33 mouse cellular contexts compared by ENCODE assay signal in genomic region chr6:86014812-86015211, GRCm38 (mm10). TPM values are rescaled to one million over a fixed set of nuclear protein-coding genes. Genes with fewer than 3 reads are reported as not detected.
DNase-seq lines count a peak whose midpoint lies in the region; ATAC-seq and TF ChIP-seq lines count a peak whose summit lies in the region.
"Not testable (repeated sequence)": the region's sequence is repeated elsewhere in the genome, so short reads cannot be mapped to it uniquely, and the experiment has no call there.
"Had no signal": no experiment of that assay in that cellular context is flagged by ENCODE, and none has a peak within 500 bp of the region (broad histone marks: within the 10 kb centered on the region; RNA-seq: fewer than 3 reads in every experiment).

No protein-coding gene starts in this region.

- H3K9me3 ChIP-seq in heart, embryonic 11.5 days (replicated peaks; ENCODE audit: control insufficient read depth, low read length); kidney, embryonic 14.5 days (ENCODE audit: control insufficient read depth, low read length); liver, embryonic 11.5 days (ENCODE audit: control insufficient read depth, low read length); liver, postnatal 0 days (ENCODE audit: low read length): not testable (repeated sequence)

- not testable (repeated sequence) for H3K36me3 ChIP-seq in heart, embryonic 11.5 days (ENCODE audit: control insufficient read depth, insufficient read depth, low read length); kidney, embryonic 14.5 days (ENCODE audit: control insufficient read depth, insufficient read depth, low read length); liver, embryonic 11.5 days (ENCODE audit: control insufficient read depth, insufficient read depth, low read length); liver, postnatal 0 days (replicated peaks; ENCODE audit: insufficient read depth, low read length)

- H3K4me3 ChIP-seq in heart, embryonic 11.5 days (ENCODE audit: low read depth, low read length); kidney, embryonic 14.5 days (ENCODE audit: low read length); liver, embryonic 11.5 days (ENCODE audit: low read depth, low read length); liver, postnatal 0 days (ENCODE audit: low read depth, low read length): not testable (repeated sequence)

- H3K4me2 ChIP-seq in heart, embryonic 11.5 days; kidney, embryonic 14.5 days (replicated peaks; ENCODE audit: low read depth, low read length); liver, embryonic 11.5 days; liver, postnatal 0 days (ENCODE audit: low read depth, low read length): not testable (repeated sequence)

- peak; percentile 45 for DNase-seq in adrenal gland, adult 2 months
- DNase-seq in heart, postnatal 4 days: peak; percentile 13
- not testable (repeated sequence) for DNase-seq in liver, embryonic 11.5 days (ENCODE audit: low spot score); liver, postnatal 0 days
- DNase-seq in lung, postnatal 25 days (ENCODE audit: low spot score): peak; percentile 5
- peak; percentile 20 for DNase-seq in thymus, postnatal 4 days

- not testable (repeated sequence) for H3K27ac ChIP-seq in heart, embryonic 11.5 days (ENCODE audit: low read depth, low read length); kidney, embryonic 14.5 days (ENCODE audit: low read depth, low read length); liver, embryonic 11.5 days (ENCODE audit: low read depth, low read length); liver, postnatal 0 days (ENCODE audit: low read depth)

- not testable (repeated sequence) for TF ChIP-seq CTCF in liver, postnatal 0 days (IDR thresholded peaks at IDR 0.05; ENCODE audit: low read depth)

- TF ChIP-seq EP300 in liver, postnatal 0 days (IDR thresholded peaks at IDR 0.05; ENCODE audit: low read depth): not testable (repeated sequence)

- WGBS in heart, embryonic 11.5 days (ENCODE audit: insufficient replicate concordance): 47% methylated on average over 5 of the region's 5 CpGs
- 74% methylated on average over 5 of the region's 5 CpGs for WGBS in kidney, embryonic 14.5 days
- 44% methylated on average over 5 of the region's 5 CpGs for WGBS in liver, embryonic 11.5 days
- 32% methylated on average over 5 of the region's 5 CpGs for WGBS in liver, postnatal 0 days (ENCODE audit: insufficient replicate concordance)

- not testable (repeated sequence) for H3K4me1 ChIP-seq in heart, embryonic 11.5 days (ENCODE audit: control insufficient read depth, insufficient read depth, low read length); kidney, embryonic 14.5 days (ENCODE audit: control insufficient read depth, insufficient read depth, low read length); liver, embryonic 11.5 days (replicated peaks; ENCODE audit: control insufficient read depth, insufficient read depth, low read length); liver, postnatal 0 days (ENCODE audit: insufficient read depth)

- ATAC-seq in heart, embryonic 11.5 days (replicated peaks; ENCODE audit: insufficient number of reproducible peaks, low FRiP score, low TSS enrichment): peak; percentile 44; the same call in 1 of the 2 replicates
- ATAC-seq in kidney, embryonic 14.5 days (ENCODE audit: low FRiP score, low TSS enrichment): peak; percentile 25; the same call in 1 of the 2 replicates
- peak; percentile 27; the same call in 1 of the 2 replicates for ATAC-seq in liver, embryonic 11.5 days (replicated peaks; ENCODE audit: low FRiP score)
- ATAC-seq in liver, postnatal 0 days: peak; percentile 45

- H3K27me3 ChIP-seq in heart, embryonic 11.5 days (ENCODE audit: control insufficient read depth, insufficient read depth, low read length); kidney, embryonic 14.5 days (ENCODE audit: control insufficient read depth, insufficient read depth, low read length); liver, embryonic 11.5 days (replicated peaks; ENCODE audit: control insufficient read depth, insufficient read depth, low read length); liver, postnatal 0 days (ENCODE audit: insufficient read depth, low read length): not testable (repeated sequence)

- not testable (repeated sequence) for H3K9ac ChIP-seq in heart, embryonic 11.5 days (ENCODE audit: low read depth, low read length); kidney, embryonic 14.5 days (ENCODE audit: low read depth, low read length); liver, embryonic 11.5 days (ENCODE audit: low read depth, low read length); liver, postnatal 0 days (replicated peaks)

RNA-seq across cellular contexts. Expression of gene Figla, which starts 1.2 kb away (rescaled TPM):
- not detected for total RNA-seq in adrenal gland, adult 2 months (2021)
- not detected in 2 replicates for polyA plus RNA-seq in adrenal gland, adult 2 months (2012; rRNA removed)
- not detected in 2 replicates for polyA plus RNA-seq in heart, embryonic 11.5 days (2014; fragmentation: Nextera tagmentation; extraction: Ambion mirVana)
- total RNA-seq in heart, postnatal 4 days (2021): not detected
- polyA plus RNA-seq in kidney, embryonic 14.5 days (2014; fragmentation: Nextera tagmentation; extraction: Ambion mirVana): not detected in 2 replicates
- polyA plus RNA-seq in liver, embryonic 11.5 days (2014; fragmentation: Nextera tagmentation; extraction: Ambion mirVana): not detected in 2 replicates
- polyA plus RNA-seq in liver, postnatal 0 days (2015; fragmentation: Nextera tagmentation; extraction: Ambion mirVana): not detected in 2 replicates
- total RNA-seq: adrenal gland, postnatal 25 days; CH12.LX; common myeloid progenitor, adult 5-6 weeks; ES-E14; gastrocnemius, adult 2 months; gastrocnemius, postnatal 36 days; heart, adult 18-20 months; heart, postnatal 36 days; layer of hippocampus, adult 2 months; layer of hippocampus, postnatal 14 days; left cerebral cortex, adult 2 months; left cerebral cortex, postnatal 25 days; liver, adult 2 months; midbrain, postnatal 0 days had no signal
- polyA plus RNA-seq: embryonic facial prominence, embryonic 13.5 days; forebrain, embryonic 10.5 days; forebrain, embryonic 16.5 days; heart, embryonic 13.5 days; hindbrain, embryonic 13.5 days; intestine, embryonic 16.5 days; limb, embryonic 12.5 days; liver, adult 2 months; midbrain, embryonic 12.5 days; midbrain, postnatal 0 days; myocyte; neural tube, embryonic 12.5 days; stomach, embryonic 16.5 days had no signal

RNA-seq across cellular contexts. Expression of gene Add2, which starts 13.7 kb away (rescaled TPM):
- total RNA-seq in adrenal gland, adult 2 months (2021): 1 to 10 TPM in 1 of 2 experiments, under 1 TPM in 1; 0.78 to 1.6 TPM
- 1.7 and 1.9 TPM in 2 replicates for polyA plus RNA-seq in adrenal gland, adult 2 months (2012; rRNA removed)
- 11.9 and 16.4 TPM in 2 replicates for polyA plus RNA-seq in heart, embryonic 11.5 days (2014; fragmentation: Nextera tagmentation; extraction: Ambion mirVana)
- total RNA-seq in heart, postnatal 4 days (2021): 1 to 10 TPM; 2.3 to 3.3 TPM
- 1.9 and 2.6 TPM in 2 replicates for polyA plus RNA-seq in kidney, embryonic 14.5 days (2014; fragmentation: Nextera tagmentation; extraction: Ambion mirVana)
- polyA plus RNA-seq in liver, embryonic 11.5 days (2014; fragmentation: Nextera tagmentation; extraction: Ambion mirVana): 66.5 and 73.2 TPM in 2 replicates
- 22.0 and 28.1 TPM in 2 replicates for polyA plus RNA-seq in liver, postnatal 0 days (2015; fragmentation: Nextera tagmentation; extraction: Ambion mirVana)
- total RNA-seq: CH12.LX had no signal
- polyA plus RNA-seq: liver, adult 2 months had no signal

RNA-seq across cellular contexts. Expression of gene Dusp11, which starts 53.3 kb away (rescaled TPM):
- 100 to 1,000 TPM in 1 of 2 experiments, 10 to 100 TPM in 1; 82.3 to 174 TPM for total RNA-seq in adrenal gland, adult 2 months (2021)
- 73.5 and 104 TPM in 2 replicates for polyA plus RNA-seq in adrenal gland, adult 2 months (2012; rRNA removed)
- polyA plus RNA-seq in heart, embryonic 11.5 days (2014; fragmentation: Nextera tagmentation; extraction: Ambion mirVana): 41.6 and 52.1 TPM in 2 replicates
- 10 to 100 TPM; 60.0 to 69.6 TPM for total RNA-seq in heart, postnatal 4 days (2021)
- polyA plus RNA-seq in kidney, embryonic 14.5 days (2014; fragmentation: Nextera tagmentation; extraction: Ambion mirVana): 36.0 and 62.8 TPM in 2 replicates
- polyA plus RNA-seq in liver, embryonic 11.5 days (2014; fragmentation: Nextera tagmentation; extraction: Ambion mirVana): 58.7 and 59.9 TPM in 2 replicates
- 20.8 and 23.9 TPM in 2 replicates for polyA plus RNA-seq in liver, postnatal 0 days (2015; fragmentation: Nextera tagmentation; extraction: Ambion mirVana)
